Mouse (Mus musculus) hindbrain, embryonic 15.5 days (tissue): ENCODE data around the gene Nlrx1. TPM values are rescaled to one million over a fixed set of nuclear protein-coding genes. Genes with fewer than 3 reads are reported as not detected.

Source experiments
- ATAC-seq: fragments of 200-750 bp; cut with Nextera tagmentation; 2 replicates; pipeline ENCODE4 v1.8.0; 2017; ENCODE audit warnings: low read depth, moderate number of reproducible peaks, moderate TSS enrichment; ENCODE audit not compliant: low FRiP score
- H3K27ac ChIP-seq: fragments of 300-500 bp; sonication (generic); replicated peaks from 2 replicates; pipeline ENCODE4 v1.5.1; 2015; ENCODE audit warnings: mild to moderate bottlenecking, inconsistent platforms
- H3K27me3 ChIP-seq: fragments of 300-500 bp; sonication (generic); 2 replicates; pipeline ENCODE4 v1.6.1; 2015; ENCODE audit warnings: control low read depth, inconsistent platforms
- H3K36me3 ChIP-seq: fragments of 300-500 bp; sonication (generic); 2 replicates; pipeline ENCODE4 v1.6.1; 2015; ENCODE audit warnings: control low read depth, inconsistent platforms
- H3K4me1 ChIP-seq: fragments of 300-500 bp; sonication (generic); replicated peaks from 2 replicates; pipeline ENCODE4 v1.6.1; 2015; ENCODE audit warnings: control low read depth, inconsistent platforms
- H3K4me2 ChIP-seq: fragments of 300-500 bp; sonication (generic); 2 replicates; pipeline ENCODE4 v1.6.1; 2015; ENCODE audit warnings: moderate library complexity, mild to moderate bottlenecking, inconsistent platforms
- H3K4me3 ChIP-seq: fragments of 300-500 bp; sonication (generic); 2 replicates; pipeline ENCODE4 v1.5.1; 2015; ENCODE audit warnings: mild to moderate bottlenecking, inconsistent platforms
- H3K9ac ChIP-seq: fragments of 300-500 bp; sonication (generic); 2 replicates; pipeline ENCODE4 v1.6.1; 2015; ENCODE audit warnings: inconsistent platforms
- H3K9me3 ChIP-seq: fragments of 300-500 bp; sonication (generic); 2 replicates; pipeline ENCODE4 v1.6.1; 2016; ENCODE audit warnings: control low read depth, inconsistent platforms
- WGBS: fragments of 180-500 bp; shearing (Covaris S2); methylation state at CpG from one replicate; pipeline ENCODE4 v1.1.7; 2015; 5-methylcytosine and 5-hydroxymethylcytosine counted together
- polyA plus RNA-seq: library from polyadenylated mRNA; unstranded; fragments of >200 nt; fragmentation: Nextera tagmentation; extraction: Ambion mirVana; gene quantifications from 2 replicates; pipeline ENCODE4 v1.2.1, GENCODE M21; 2015

The Nlrx1 gene
- polyA plus RNA-seq, 1 experiment from 2014 or later = 5.9 TPM

DNA sequence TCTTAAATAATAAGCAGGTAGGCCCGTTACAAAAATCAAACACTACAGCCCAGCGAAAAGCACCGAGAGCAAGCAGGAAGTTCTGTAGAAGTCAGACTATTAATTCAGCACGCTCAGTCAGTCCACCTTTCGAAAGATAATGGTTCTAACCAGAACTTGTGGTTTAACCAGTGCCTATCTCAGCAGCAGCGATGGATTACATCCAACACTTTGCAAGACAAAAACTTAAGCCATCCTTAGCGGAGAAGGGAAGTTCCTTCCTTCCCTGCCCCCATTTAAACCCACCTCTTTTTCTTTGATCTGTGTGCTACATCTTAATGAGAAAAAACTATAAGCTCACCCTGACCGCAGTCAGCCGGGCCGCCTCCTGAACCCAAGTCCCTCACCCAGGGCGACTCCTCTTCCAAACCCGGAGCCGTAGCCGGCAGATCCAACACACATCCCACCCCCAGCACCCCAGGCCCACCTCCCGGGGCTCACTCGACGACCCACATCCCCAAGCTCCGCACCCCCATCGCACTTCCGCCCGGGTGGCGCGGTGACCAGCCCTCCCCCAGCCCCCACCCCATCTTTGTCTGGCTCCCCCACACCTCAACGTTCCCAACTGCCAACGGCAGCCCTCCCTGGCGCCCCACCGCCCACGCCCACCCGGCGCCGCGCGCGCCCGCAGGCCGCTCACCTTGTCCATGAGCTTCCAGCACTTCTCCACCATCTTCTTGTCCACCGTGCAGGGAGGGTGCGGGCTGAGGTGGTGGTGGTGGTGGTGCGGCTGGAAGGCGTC, 35.2 kb downstream of the Nlrx1 start:
- WGBS = under 1% methylated on average over 40 of the region's 40 CpGs
- peak; percentile 80 for ATAC-seq
- Histone ChIP-seq H3K4me2 (peak overlapping the region; percentile 64), H3K9ac (peak overlapping the region; percentile 86), H3K4me1 (peaks cover 31% of the 10 kb centered on the region), H3K27me3 (no peaks in the 10 kb centered on the region), H3K27ac (peak overlapping the region; percentile 97), H3K4me3 (peak overlapping the region; percentile 87), H3K36me3 (no peaks in the 10 kb centered on the region), H3K9me3 (no peaks in the 10 kb centered on the region)

DNA sequence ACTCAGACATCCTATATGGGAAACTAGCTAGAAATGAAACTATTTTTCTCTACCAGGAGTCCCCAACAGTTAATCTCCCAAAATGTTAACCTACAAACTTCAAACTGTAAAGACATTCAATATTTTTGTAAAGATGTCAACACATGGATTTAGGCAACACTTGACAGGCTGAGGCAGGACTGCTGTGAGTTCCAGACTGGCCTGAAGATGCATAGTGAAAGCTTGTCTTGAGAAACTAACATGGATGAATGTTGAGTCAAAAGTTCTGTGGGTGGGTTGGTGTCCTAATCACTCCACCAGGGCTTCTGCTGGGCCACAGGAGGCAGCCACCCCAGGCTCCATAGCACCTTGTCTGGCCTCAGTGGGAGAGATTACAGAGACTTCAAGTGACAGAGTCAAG, 36.8 kb downstream of the Nlrx1 start:
- H3K4me3 ChIP-seq = peak overlapping the region; percentile 87
- H3K9ac ChIP-seq = 0 out of 2 replicates have a peak overlapping the region, but pooled peaks have one; percentile 12
- H3K27ac ChIP-seq = no peak overlapping the region
- ATAC-seq = no peak
- no peaks in the 10 kb centered on the region for H3K27me3 ChIP-seq
- no peaks in the 10 kb centered on the region for H3K9me3 ChIP-seq
- peak overlapping the region; percentile 64 for H3K4me2 ChIP-seq
- H3K4me1 ChIP-seq = peaks cover 31% of the 10 kb centered on the region
- no peaks in the 10 kb centered on the region for H3K36me3 ChIP-seq

DNA sequence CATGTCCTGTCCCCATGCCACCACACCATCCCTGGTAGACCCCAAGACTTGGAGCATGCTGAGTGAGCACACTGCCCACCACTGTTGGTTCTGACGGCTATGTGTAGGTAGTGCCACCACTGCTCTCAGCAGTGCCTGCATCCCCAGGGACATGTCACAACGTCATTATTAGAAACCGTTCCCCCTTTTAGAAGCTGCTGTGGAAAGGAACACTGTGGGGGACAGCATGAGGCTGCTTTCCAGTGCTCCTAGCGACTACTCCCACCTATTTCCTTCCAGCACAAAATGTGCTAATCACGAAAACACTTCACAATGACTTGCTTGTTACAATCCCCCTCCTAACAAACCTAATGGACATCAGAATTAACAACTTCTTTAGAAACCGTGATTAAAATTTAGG, 42.4 kb downstream of the Nlrx1 start:
- H3K36me3 ChIP-seq = no peaks in the 10 kb centered on the region
- H3K4me1 ChIP-seq = peaks cover 17% of the 10 kb centered on the region
- no peak overlapping the region for H3K4me3 ChIP-seq
- no peak overlapping the region for H3K4me2 ChIP-seq
- 46% methylated on average over 6 of the region's 6 CpGs for WGBS
- H3K9ac ChIP-seq = no peak overlapping the region
- H3K27ac ChIP-seq = no peak overlapping the region
- ATAC-seq = no peak
- H3K27me3 ChIP-seq = no peaks in the 10 kb centered on the region
- no peaks in the 10 kb centered on the region for H3K9me3 ChIP-seq

DNA sequence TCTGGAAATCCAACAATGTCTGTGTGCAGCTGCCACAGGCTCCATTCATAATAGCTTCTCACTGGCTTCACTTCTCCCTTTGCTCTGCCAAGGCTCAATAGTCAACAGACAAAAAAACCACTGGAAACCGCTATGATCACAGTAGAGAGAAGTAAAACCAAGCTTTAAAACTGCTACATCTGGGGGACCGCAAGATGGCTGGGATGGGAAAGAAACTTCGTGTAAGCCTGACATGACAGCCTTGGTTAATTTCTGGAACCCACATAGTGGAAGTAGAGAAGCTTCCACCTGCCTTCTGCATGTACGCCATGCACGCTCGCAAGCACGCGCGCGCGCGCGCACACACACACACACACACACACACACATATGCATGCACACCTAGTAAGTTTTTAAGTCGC, 54.9 kb downstream of the Nlrx1 start:
- H3K4me3 ChIP-seq = no peak overlapping the region
- no peak overlapping the region for H3K4me2 ChIP-seq
- no peaks in the 10 kb centered on the region for H3K9me3 ChIP-seq
- no peak for ATAC-seq
- no peaks in the 10 kb centered on the region for H3K27me3 ChIP-seq
- no peak overlapping the region; the same call in 1 of the 2 replicates for H3K27ac ChIP-seq
- WGBS = 96% methylated on average over 14 of the region's 14 CpGs
- H3K9ac ChIP-seq = no peak overlapping the region
- H3K4me1 ChIP-seq = no peaks in the 10 kb centered on the region
- peaks cover 3% of the 10 kb centered on the region; the same call in 1 of the 2 replicates for H3K36me3 ChIP-seq

GRCm38 (mm10) chr9:44212406-44212805, 56.0 kb downstream of the Nlrx1 start:
- peaks cover 3% of the 10 kb centered on the region; the same call in 1 of the 2 replicates for H3K36me3 ChIP-seq
- WGBS = 96% methylated on average over 4 of the region's 4 CpGs
- no peak overlapping the region for H3K4me3 ChIP-seq
- H3K27ac ChIP-seq = no peak overlapping the region
- H3K4me2 ChIP-seq = no peak overlapping the region
- H3K9me3 ChIP-seq = no peaks in the 10 kb centered on the region
- no peaks in the 10 kb centered on the region for H3K4me1 ChIP-seq
- no peaks in the 10 kb centered on the region for H3K27me3 ChIP-seq
- H3K9ac ChIP-seq = no peak overlapping the region
- ATAC-seq = no peak

- Histone ChIP-seq H3K4me2 (no peak overlapping the region), H3K4me1 (no peaks in the 10 kb centered on the region), H3K9ac (no peak overlapping the region), H3K4me3 (no peak overlapping the region), H3K27ac (no peak overlapping the region), H3K9me3 (no peaks in the 10 kb centered on the region), H3K36me3 (peaks cover 3% of the 10 kb centered on the region; the same call in 1 of the 2 replicates), H3K27me3 (no peaks in the 10 kb centered on the region)
- 95% methylated on average over 4 of the region's 4 CpGs for WGBS
- no peak for ATAC-seq
Observed at GRCm38 (mm10) chr9:44209416-44209815, 59.0 kb downstream of the Nlrx1 start.

GRCm38 (mm10) chr9:44207840-44208239, 60.6 kb downstream of the Nlrx1 start:
- WGBS = 96% methylated on average over 2 of the region's 2 CpGs
- no peak for ATAC-seq
- H3K27me3 ChIP-seq = no peaks in the 10 kb centered on the region
- H3K36me3 ChIP-seq = peaks cover 3% of the 10 kb centered on the region; the same call in 1 of the 2 replicates
- H3K4me1 ChIP-seq = no peaks in the 10 kb centered on the region
- H3K27ac ChIP-seq = no peak overlapping the region
- no peak overlapping the region for H3K4me2 ChIP-seq
- H3K4me3 ChIP-seq = no peak overlapping the region
- no peaks in the 10 kb centered on the region for H3K9me3 ChIP-seq
- H3K9ac ChIP-seq = no peak overlapping the region

Other genes starting within 250 kb of the Nlrx1 start
- gene Thy1, start 225.2 kb downstream of the Nlrx1 start, polyA plus RNA-seq = 7.2 and 8.2 TPM in 2 replicates
- gene Usp2, start 201.6 kb downstream of the Nlrx1 start, polyA plus RNA-seq = 12.2 and 15.2 TPM in 2 replicates
- 0.13 and 0.35 TPM in 2 replicates for gene Mfrp, start 166.9 kb downstream of the Nlrx1 start, polyA plus RNA-seq
- 6.6 and 8.7 TPM in 2 replicates for gene C1qtnf5, start 161.4 kb downstream of the Nlrx1 start, polyA plus RNA-seq
- gene Gm49380, start 155.1 kb downstream of the Nlrx1 start, polyA plus RNA-seq = 0.13 TPM in 1 of 2 replicates, not detected in the other
- gene Rnf26, start 155.1 kb downstream of the Nlrx1 start, polyA plus RNA-seq = 33.9 and 37.4 TPM in 2 replicates
- 11.3 and 13.7 TPM in 2 replicates for gene Mcam, start 134.1 kb downstream of the Nlrx1 start, polyA plus RNA-seq
- gene Cbl, start 34.5 kb downstream of the Nlrx1 start, polyA plus RNA-seq = 20.3 and 22.5 TPM in 2 replicates
- not detected in 2 replicates for gene Ccdc153, start 27.9 kb downstream of the Nlrx1 start, polyA plus RNA-seq
- gene Pdzd3, start 17.1 kb downstream of the Nlrx1 start, polyA plus RNA-seq = 0.39 and 0.87 TPM in 2 replicates
- 28.7 and 32.1 TPM in 2 replicates for gene Abcg4, start 20.0 kb upstream of the Nlrx1 start, polyA plus RNA-seq
- gene Hinfp, start 37.1 kb upstream of the Nlrx1 start, polyA plus RNA-seq = 25.7 and 28.8 TPM in 2 replicates
- 28.7 and 29.3 TPM in 2 replicates for gene C2cd2l, start 51.7 kb upstream of the Nlrx1 start, polyA plus RNA-seq
- 37.5 and 38.7 TPM in 2 replicates for gene Dpagt1, start 57.4 kb upstream of the Nlrx1 start, polyA plus RNA-seq
- gene H2afx, start 66.1 kb upstream of the Nlrx1 start, polyA plus RNA-seq = 133 and 149 TPM in 2 replicates
- 64.8 and 64.9 TPM in 2 replicates for gene Hmbs, start 75.6 kb upstream of the Nlrx1 start, polyA plus RNA-seq
- 40.3 and 45.0 TPM in 2 replicates for gene Vps11, start 93.1 kb upstream of the Nlrx1 start, polyA plus RNA-seq
- 27.4 and 27.6 TPM in 2 replicates for gene Hyou1, start 110.9 kb upstream of the Nlrx1 start, polyA plus RNA-seq
- 50.2 and 56.3 TPM in 2 replicates for gene Slc37a4, start 128.3 kb upstream of the Nlrx1 start, polyA plus RNA-seq
- gene Rps25, start 138.5 kb upstream of the Nlrx1 start, polyA plus RNA-seq = 1,001 and 1,147 TPM in 2 replicates
- 287 and 295 TPM in 2 replicates for gene Trappc4, start 139.0 kb upstream of the Nlrx1 start, polyA plus RNA-seq
- 32.0 and 34.9 TPM in 2 replicates for gene Ccdc84, start 150.0 kb upstream of the Nlrx1 start, polyA plus RNA-seq
- gene Foxr1, start 172.5 kb upstream of the Nlrx1 start, polyA plus RNA-seq = not detected in 2 replicates
- gene Upk2, start 186.4 kb upstream of the Nlrx1 start, polyA plus RNA-seq = not detected in 2 replicates
- 10.7 and 11.9 TPM in 2 replicates for gene Bcl9l, start 214.2 kb upstream of the Nlrx1 start, polyA plus RNA-seq